Mouse (Mus musculus) G1E (cell line): Measurements from ENCODE around the gene Cript. TPM values are rescaled to one million over a fixed set of nuclear protein-coding genes. Genes with fewer than 3 reads are reported as not detected.

Experiments
- ATAC-seq: 2 replicates; pipeline ENCODE4 v1.8.0; 2016; ENCODE audit warnings: mild to moderate bottlenecking; ENCODE audit not compliant: insufficient number of reproducible peaks, poor library complexity, low FRiP score, severe bottlenecking; ENCODE audit errors: extremely low read depth
- DNase-seq: peaks from one replicate; pipeline ENCODE4 v3.0.0; 2012; ENCODE audit warnings: low spot score
- H3K27me3 ChIP-seq: 2 replicates; pipeline ENCODE4 v1.6.1; 2012; ENCODE audit warnings: mild to moderate bottlenecking, low read length, inconsistent platforms; ENCODE audit not compliant: insufficient read depth
- H3K36me3 ChIP-seq: replicated peaks from 2 replicates; pipeline ENCODE3; 2012; ENCODE audit warnings: mild to moderate bottlenecking, inconsistent platforms
- H3K4me1 ChIP-seq: 2 replicates; pipeline ENCODE4 v1.6.1; 2012; ENCODE audit warnings: low read depth, low read length, inconsistent platforms, mixed read lengths; ENCODE audit not compliant: insufficient read depth
- H3K4me3 ChIP-seq: 2 replicates; pipeline ENCODE4 v1.5.1; 2012; ENCODE audit warnings: low read depth, mild to moderate bottlenecking, inconsistent platforms, low read length, moderate library complexity, mixed read lengths
- H3K9me3 ChIP-seq: replicated peaks from 2 replicates; pipeline ENCODE4 v1.6.1; 2012; ENCODE audit warnings: inconsistent platforms
- CTCF ChIP-seq: IDR thresholded peaks from 2 replicates; pipeline ENCODE4 v1.5.1; 2012; ENCODE audit warnings: low read depth, low read length, inconsistent platforms, mixed read lengths
- GATA1 ChIP-seq: IDR thresholded peaks from 2 replicates; pipeline ENCODE4 v1.6.1; 2012; ENCODE audit warnings: borderline replicate concordance, low read length, inconsistent platforms, mixed read lengths
- GATA2 ChIP-seq: IDR thresholded peaks from 2 replicates; pipeline ENCODE4 v1.6.1; 2012; ENCODE audit warnings: low read depth, low read length, inconsistent platforms, borderline replicate concordance
- POLR2AphosphoS5 ChIP-seq: IDR thresholded peaks from 2 replicates; pipeline ENCODE4 v1.6.1; 2012; ENCODE audit warnings: low read depth, low read length, inconsistent platforms; ENCODE audit not compliant: insufficient replicate concordance
- TAL1 ChIP-seq: conservative IDR thresholded peaks from 2 replicates; pipeline ENCODE4 v1.6.1; 2012; ENCODE audit warnings: low read depth, low read length, inconsistent platforms, mixed read lengths
- polyA plus RNA-seq: library from polyadenylated mRNA; stranded (reverse); fragments of >175 nt; gene quantifications from 2 replicates; pipeline ENCODE4 v1.2.3, GENCODE M21; 2012
- total RNA-seq, 2 experiments: library from RNA; stranded (forward) in 1 of 2; stranded (reverse) in 1 of 2; fragments of 200-1000 nt in 1 of 2; fragments of >200 nt in 1 of 2; fragmentation: Nextera tagmentation in 1 of 2; gene quantifications; 2 replicates each; pipeline ENCODE4 v1.2.3; 2014 to 2017

The Cript gene
- total and polyA plus RNA-seq, 3 experiments: 2.7 to 108 (median 93.0) TPM

DNA sequence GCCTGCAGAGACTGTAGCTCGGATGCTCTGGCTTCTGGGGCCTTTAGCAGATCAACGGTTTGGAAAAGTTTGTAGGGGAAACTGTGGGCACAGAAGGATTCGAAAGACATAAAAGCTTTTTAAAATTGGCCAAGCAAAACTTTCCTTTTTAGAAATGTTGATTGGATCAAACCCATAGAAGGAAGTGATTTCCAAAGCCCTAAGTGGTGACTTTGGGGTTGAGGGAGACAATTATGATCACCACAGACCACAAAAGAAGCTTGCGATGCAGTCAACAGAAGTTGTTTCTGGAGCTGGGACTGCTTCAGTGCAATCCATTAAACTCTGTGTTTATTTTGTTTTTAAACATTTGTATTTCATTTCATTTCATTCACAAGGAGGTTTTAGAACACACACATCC is 57.2 kb downstream of the Cript start:
- no peaks in the 10 kb centered on the region for H3K27me3 ChIP-seq
- TF ChIP-seq POLR2AphosphoS5: no peak
- no peak for TF ChIP-seq GATA1
- TF ChIP-seq GATA2: no peak
- TF ChIP-seq CTCF: no peak
- no peak for TF ChIP-seq TAL1
- no peak overlapping the region for H3K4me3 ChIP-seq
- H3K9me3 ChIP-seq: no peaks in the 10 kb centered on the region
- no peaks in the 10 kb centered on the region for H3K36me3 ChIP-seq
- no peak for ATAC-seq
- H3K4me1 ChIP-seq: no peaks in the 10 kb centered on the region; the same call in 1 of the 2 replicates
- no peak for DNase-seq

DNA sequence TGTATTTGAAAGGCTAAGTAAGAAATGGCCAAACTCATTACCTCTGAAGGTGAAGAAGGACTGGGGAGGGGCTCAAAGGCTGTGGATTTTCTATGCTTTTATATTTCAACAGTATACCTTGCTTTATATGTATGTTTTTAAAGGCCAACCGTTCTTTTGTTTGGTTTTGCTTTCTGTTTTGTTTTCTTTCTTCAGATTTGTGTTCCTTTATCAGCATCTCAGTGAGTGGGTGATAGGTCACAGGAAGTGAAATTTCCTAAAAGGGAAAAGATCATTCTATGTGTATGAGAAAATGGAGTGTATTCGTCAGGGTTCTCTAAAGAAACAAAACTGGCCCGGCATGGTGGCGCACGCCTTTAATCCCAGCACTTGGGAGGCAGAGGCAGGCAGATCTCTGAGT is 58.3 kb downstream of the Cript start:
- H3K9me3 ChIP-seq: no peaks in the 10 kb centered on the region
- no peak overlapping the region for H3K4me3 ChIP-seq
- no peak for DNase-seq
- no peaks in the 10 kb centered on the region; the same call in 1 of the 2 replicates for H3K4me1 ChIP-seq
- no peak for TF ChIP-seq GATA2
- no peak for TF ChIP-seq GATA1
- no peak for TF ChIP-seq TAL1
- no peak for TF ChIP-seq POLR2AphosphoS5
- TF ChIP-seq CTCF: no peak
- no peaks in the 10 kb centered on the region for H3K27me3 ChIP-seq
- no peak for ATAC-seq
- no peaks in the 10 kb centered on the region for H3K36me3 ChIP-seq

Other genes with a start within 250 kb of the Cript start
- not detected in 2 replicates for gene Tmem247, start 108.2 kb upstream of the Cript start, total RNA-seq (2014; fragmentation: Nextera tagmentation)
- not detected in 2 replicates for gene Tmem247, start 108.2 kb upstream of the Cript start, total RNA-seq (2017)
- not detected in 2 replicates for gene Tmem247, start 108.2 kb upstream of the Cript start, polyA plus RNA-seq
- not detected in 2 replicates for gene Atp6v1e2, start 77.7 kb upstream of the Cript start, total RNA-seq (2014; fragmentation: Nextera tagmentation)
- gene Atp6v1e2, start 77.7 kb upstream of the Cript start, total RNA-seq (2017): not detected in 2 replicates
- gene Atp6v1e2, start 77.7 kb upstream of the Cript start, polyA plus RNA-seq: not detected in 2 replicates
- gene Rhoq, start 62.5 kb upstream of the Cript start, total RNA-seq (2014; fragmentation: Nextera tagmentation): 0.60 and 1.2 TPM in 2 replicates
- 2.3 and 2.4 TPM in 2 replicates for gene Rhoq, start 62.5 kb upstream of the Cript start, total RNA-seq (2017)
- 0.08 and 0.15 TPM in 2 replicates for gene Rhoq, start 62.5 kb upstream of the Cript start, polyA plus RNA-seq
- gene Pigf, start 144 bp upstream of the Cript start, total RNA-seq (2014; fragmentation: Nextera tagmentation): 14.7 and 15.5 TPM in 2 replicates
- 22.8 and 26.1 TPM in 2 replicates for gene Pigf, start 144 bp upstream of the Cript start, total RNA-seq (2017)
- gene Pigf, start 144 bp upstream of the Cript start, polyA plus RNA-seq: 2.2 and 3.7 TPM in 2 replicates
- gene Socs5, start 82.1 kb downstream of the Cript start, total RNA-seq (2014; fragmentation: Nextera tagmentation): 13.7 and 14.2 TPM in 2 replicates
- gene Socs5, start 82.1 kb downstream of the Cript start, total RNA-seq (2017): 7.0 and 7.9 TPM in 2 replicates
- 11.1 and 12.4 TPM in 2 replicates for gene Socs5, start 82.1 kb downstream of the Cript start, polyA plus RNA-seq
- 11.0 and 15.4 TPM in 2 replicates for gene Mcfd2, start 240.4 kb downstream of the Cript start, total RNA-seq (2014; fragmentation: Nextera tagmentation)
- gene Mcfd2, start 240.4 kb downstream of the Cript start, total RNA-seq (2017): 34.4 and 34.6 TPM in 2 replicates
- gene Mcfd2, start 240.4 kb downstream of the Cript start, polyA plus RNA-seq: 4.0 and 5.3 TPM in 2 replicates